Mouse (Mus musculus) megakaryocyte, embryonic 14.5 days (primary cell): ENCODE measurements around the gene Rrp7a. TPM values are rescaled to one million over a fixed set of nuclear protein-coding genes. Genes with fewer than 3 reads are reported as not detected.

Experiments used
- H3K27me3 ChIP-seq: replicated peaks from 2 replicates; pipeline ENCODE3; 2012; ENCODE audit warnings: inconsistent platforms
- H3K36me3 ChIP-seq: replicated peaks from 2 replicates; pipeline ENCODE3; 2012; ENCODE audit warnings: low read length, inconsistent platforms, mixed read lengths
- H3K4me1 ChIP-seq: 2 replicates; pipeline ENCODE4 v1.6.1; 2012; ENCODE audit warnings: inconsistent platforms
- H3K4me3 ChIP-seq: replicated peaks from 2 replicates; pipeline ENCODE3; 2012; ENCODE audit warnings: moderate library complexity, mild to moderate bottlenecking, inconsistent platforms
- H3K9me3 ChIP-seq: 2 replicates; pipeline ENCODE4 v1.6.1; 2012; ENCODE audit warnings: inconsistent platforms
- FLI1 ChIP-seq: IDR thresholded peaks from 2 replicates; pipeline ENCODE4 v1.6.1; 2012; ENCODE audit warnings: low read length, inconsistent platforms, mixed read lengths
- GATA1 ChIP-seq: IDR thresholded peaks from 3 replicates; pipeline ENCODE4 v1.6.1; 2012; ENCODE audit warnings: mixed read lengths, low read length, inconsistent platforms, borderline replicate concordance
- polyA plus RNA-seq: library from polyadenylated mRNA; stranded (reverse); fragments of >175 nt; gene quantifications from 2 replicates; pipeline ENCODE4 v1.2.3, GENCODE M21; 2012; ENCODE audit warnings: low replicate concordance; ENCODE audit not compliant: insufficient read depth

The Rrp7a gene
- polyA plus RNA-seq, 1 experiment: 59.4 TPM

DNA sequence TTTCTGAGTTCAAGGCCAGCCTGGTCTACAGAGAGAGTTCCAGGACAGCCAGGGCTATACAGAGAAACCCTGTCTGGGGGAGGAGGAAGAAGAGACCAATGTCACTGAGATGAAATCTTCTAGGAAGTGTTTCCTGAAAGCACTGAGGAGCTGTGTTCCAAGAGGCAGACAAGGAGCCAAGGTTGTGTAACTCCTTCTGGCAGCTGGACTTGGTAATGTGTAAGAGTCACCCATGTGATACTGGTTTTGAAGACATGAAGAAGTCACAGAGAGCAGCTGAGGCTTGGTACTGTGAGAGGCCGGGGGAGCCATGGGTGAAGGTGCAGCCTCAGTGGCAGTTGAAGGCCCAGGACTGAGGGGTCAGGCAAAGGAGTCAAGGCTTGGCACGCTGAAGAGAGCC is 28.9 kb downstream of the Rrp7a start:
- no peaks in the 10 kb centered on the region for H3K36me3 ChIP-seq
- no peak overlapping the region for H3K4me3 ChIP-seq
- no peaks in the 10 kb centered on the region for H3K9me3 ChIP-seq
- TF ChIP-seq FLI1 (no peak), GATA1 (no peak)
- H3K27me3 ChIP-seq: peaks cover 27% of the 10 kb centered on the region
- peaks cover 19% of the 10 kb centered on the region for H3K4me1 ChIP-seq

DNA sequence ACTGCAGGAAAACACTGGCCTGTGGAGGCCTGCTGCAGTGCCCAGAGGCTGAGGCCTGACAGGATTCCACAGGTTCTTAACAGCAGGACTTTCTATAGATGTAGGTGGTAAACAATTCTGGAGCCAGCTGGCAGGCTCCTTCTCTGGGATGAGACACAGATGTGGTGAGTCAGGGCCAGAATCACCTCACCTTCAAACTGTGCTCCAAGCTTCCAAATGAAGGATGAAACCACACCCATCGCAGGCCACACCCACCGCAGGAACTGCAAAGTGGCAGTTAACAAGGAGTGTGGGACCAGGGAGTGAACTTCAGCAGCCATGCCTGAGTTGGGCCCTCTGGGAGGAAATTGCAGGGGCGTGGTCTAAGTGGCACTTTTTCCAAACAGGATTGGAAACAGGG is 31.7 kb downstream of the Rrp7a start:
- TF ChIP-seq GATA1 (no peak), FLI1 (no peak)
- Histone ChIP-seq H3K4me3 (no peak overlapping the region), H3K27me3 (peaks cover 35% of the 10 kb centered on the region), H3K9me3 (no peaks in the 10 kb centered on the region), H3K36me3 (no peaks in the 10 kb centered on the region), H3K4me1 (peaks cover 12% of the 10 kb centered on the region)

DNA sequence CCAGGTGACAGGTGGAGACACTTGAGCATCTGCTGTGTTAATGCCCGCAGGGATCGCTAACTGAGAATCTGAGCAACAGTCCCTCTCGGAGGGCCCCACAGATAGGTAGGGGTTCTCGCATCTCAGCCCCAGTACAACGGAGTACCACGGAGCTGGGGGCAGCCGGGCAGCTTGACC is 33.3 kb downstream of the Rrp7a start, which contains the start of gene Serhl:
Serhl (plus strand) TSS at position 78 of the 177 bp plus-strand sequence.
- Histone ChIP-seq H3K36me3 (no peaks in the 10 kb centered on the region), H3K9me3 (no peaks in the 10 kb centered on the region), H3K4me3 (no peak within 1 kb of the TSS), H3K4me1 (peaks cover 21% of the 10 kb centered on the region), H3K27me3 (peaks cover 39% of the 10 kb centered on the region)
- no peak for TF ChIP-seq GATA1
- no peak for TF ChIP-seq FLI1

DNA sequence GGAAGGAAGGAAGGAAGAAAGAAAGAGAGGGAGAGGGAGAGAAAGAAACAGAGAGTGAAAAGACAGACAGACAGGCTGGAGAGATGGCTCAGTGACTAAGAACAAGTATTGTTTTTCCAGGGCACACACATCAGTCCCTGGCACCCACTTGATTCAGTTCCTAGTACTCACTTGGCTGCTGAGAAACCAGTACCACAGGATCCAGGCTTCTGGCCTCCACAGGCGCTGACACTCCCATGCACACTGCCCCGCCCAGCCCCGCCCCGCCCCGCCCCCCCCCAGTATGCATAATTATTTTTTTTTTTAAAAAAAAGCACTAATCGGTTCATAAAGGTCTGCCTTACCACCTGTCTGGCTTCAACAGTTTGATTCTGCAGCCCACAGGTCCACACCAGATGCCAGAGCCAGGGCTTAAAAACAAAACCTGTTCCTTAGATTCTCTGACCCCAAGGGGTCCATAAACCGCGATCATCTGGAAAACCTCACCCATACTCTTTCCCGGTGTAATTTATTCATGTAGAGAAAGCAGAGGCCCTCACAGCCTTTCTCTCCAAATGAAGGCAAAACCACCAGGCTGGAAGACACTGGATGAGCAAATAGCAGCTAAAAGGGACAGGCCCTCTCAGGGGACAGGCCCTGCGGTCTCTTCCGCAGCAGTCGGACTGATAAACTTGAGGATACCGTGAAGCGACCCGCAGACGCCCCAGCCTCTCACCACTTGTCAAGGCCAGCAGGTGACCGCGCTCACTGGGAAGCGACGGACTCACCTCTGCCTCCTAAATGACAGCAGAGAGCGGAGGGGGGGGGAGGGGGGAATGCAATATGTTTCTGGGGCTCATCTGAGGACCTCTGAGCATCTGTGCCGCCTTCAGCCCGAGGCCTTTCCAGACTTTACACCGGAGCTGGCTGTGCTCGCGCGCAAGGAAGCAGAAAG is 33.8 kb downstream of the Rrp7a start:
- Histone ChIP-seq H3K36me3 (no peaks in the 10 kb centered on the region), H3K9me3 (no peaks in the 10 kb centered on the region), H3K4me1 (peaks cover 27% of the 10 kb centered on the region), H3K4me3 (no peak overlapping the region), H3K27me3 (peaks cover 41% of the 10 kb centered on the region)
- TF ChIP-seq GATA1 (no peak), FLI1 (no peak)

DNA sequence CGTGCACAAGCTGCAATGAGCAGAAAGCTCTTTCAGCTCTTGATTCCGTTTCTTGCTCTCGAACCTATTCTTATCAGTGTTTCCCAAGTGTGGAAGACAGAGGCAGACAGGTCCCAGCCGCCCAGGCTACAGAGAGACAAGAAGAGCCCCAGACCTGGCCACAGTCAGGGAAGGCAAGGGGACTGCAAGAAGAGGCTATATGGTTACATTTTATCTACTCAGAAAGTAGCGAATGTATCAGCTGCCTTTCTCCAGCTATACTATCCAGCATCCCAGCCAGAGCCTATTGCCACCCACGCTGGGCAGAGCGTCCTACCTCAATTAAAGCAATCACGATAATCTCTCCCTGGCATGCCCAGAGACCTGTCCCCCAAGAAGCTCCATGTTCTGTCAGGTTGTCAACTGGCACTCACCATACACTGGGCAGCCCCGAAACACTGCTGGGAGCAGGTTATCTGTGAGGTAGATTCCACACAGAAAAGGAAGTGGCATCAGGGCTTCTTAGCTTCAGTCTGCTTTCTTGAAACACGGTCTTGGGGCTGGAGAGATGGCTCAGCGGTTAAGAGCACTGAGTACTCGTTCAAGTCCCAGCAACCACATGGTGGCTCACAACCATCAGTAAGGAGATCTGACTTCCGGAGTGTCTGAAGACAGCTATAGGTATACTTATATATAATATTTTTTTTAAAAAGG is 35.8 kb downstream of the Rrp7a start:
- Histone ChIP-seq H3K4me1 (peaks cover 27% of the 10 kb centered on the region), H3K27me3 (peaks cover 53% of the 10 kb centered on the region), H3K4me3 (no peak overlapping the region), H3K9me3 (no peaks in the 10 kb centered on the region), H3K36me3 (no peaks in the 10 kb centered on the region)
- TF ChIP-seq FLI1 (no peak), GATA1 (no peak)

DNA sequence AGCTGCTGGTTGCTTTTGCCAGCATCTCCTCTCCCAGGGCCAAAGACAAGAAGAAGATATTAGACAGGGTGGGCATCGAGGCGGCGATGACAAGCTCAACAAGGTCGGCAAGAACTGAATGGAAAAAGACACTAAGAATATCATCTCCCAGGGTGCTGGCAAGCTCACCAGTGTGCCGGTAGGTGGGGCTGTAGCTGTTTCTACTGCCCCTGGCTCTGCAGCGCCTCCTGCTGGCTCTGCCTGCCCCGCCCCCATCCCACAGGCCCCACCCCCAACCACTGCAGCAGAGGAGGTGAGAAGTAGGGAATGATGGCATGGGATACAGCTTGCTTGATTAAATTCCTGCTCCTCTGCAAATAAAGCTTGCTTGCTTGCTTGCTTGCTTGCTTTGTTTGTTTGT is 36.7 kb downstream of the Rrp7a start:
- TF ChIP-seq FLI1 (no peak), GATA1 (no peak)
- Histone ChIP-seq H3K4me1 (peaks cover 25% of the 10 kb centered on the region), H3K9me3 (no peaks in the 10 kb centered on the region), H3K4me3 (no peak overlapping the region), H3K27me3 (peaks cover 59% of the 10 kb centered on the region), H3K36me3 (no peaks in the 10 kb centered on the region)

GRCm38 (mm10) chr15:83084022-83084640 is 38.5 kb downstream of the Rrp7a start:
- Histone ChIP-seq H3K9me3 (no peaks in the 10 kb centered on the region), H3K4me1 (peaks cover 22% of the 10 kb centered on the region), H3K27me3 (peaks cover 50% of the 10 kb centered on the region), H3K4me3 (peak overlapping the region; percentile 21), H3K36me3 (no peaks in the 10 kb centered on the region)
- TF ChIP-seq FLI1 (no peak), GATA1 (no peak)

GRCm38 (mm10) chr15:83083530-83083929 is 39.1 kb downstream of the Rrp7a start:
- no peaks in the 10 kb centered on the region for H3K9me3 ChIP-seq
- H3K27me3 ChIP-seq: peaks cover 50% of the 10 kb centered on the region
- H3K4me3 ChIP-seq: no peak overlapping the region
- TF ChIP-seq GATA1 (no peak), FLI1 (no peak)
- no peaks in the 10 kb centered on the region for H3K36me3 ChIP-seq
- peaks cover 19% of the 10 kb centered on the region for H3K4me1 ChIP-seq

- TF ChIP-seq GATA1: no peak
- no peak for TF ChIP-seq FLI1
- peak overlapping the region; percentile 72 for H3K4me3 ChIP-seq
- H3K36me3 ChIP-seq: no peaks in the 10 kb centered on the region
- H3K4me1 ChIP-seq: peaks cover 13% of the 10 kb centered on the region
- peaks cover 16% of the 10 kb centered on the region for H3K9me3 ChIP-seq
- peaks cover 49% of the 10 kb centered on the region for H3K27me3 ChIP-seq
Observed at GRCm38 (mm10) chr15:83075607-83076525, 46.7 kb downstream of the Rrp7a start.
